Mouse (Mus musculus) thymus, postnatal 36 days (tissue): ENCODE data around the gene Neurl4.

Source experiments
- DNase-seq, 2 experiments: peaks; one replicate each; pipeline ENCODE4 v3.0.0; 2022; ENCODE audit warnings: mixed read lengths in 2 of 2

Gene Neurl4

GRCm38 (mm10) chr11:69881787-69882670, 18.8 kb upstream of the Neurl4 start:
- DNase-seq, result no peak

GRCm38 (mm10) chr11:69883066-69883465, 17.8 kb upstream of the Neurl4 start:
- DNase-seq, result peak; percentile 69 to 70

GRCm38 (mm10) chr11:69883527-69884151, 17.2 kb upstream of the Neurl4 start:
- DNase-seq, result no peak

GRCm38 (mm10) chr11:69884240-69884639, 16.6 kb upstream of the Neurl4 start:
- DNase-seq, result no peak

GRCm38 (mm10) chr11:69884663-69885062, 16.2 kb upstream of the Neurl4 start:
- DNase-seq, result no peak

GRCm38 (mm10) chr11:69886907-69887635, 13.8 kb upstream of the Neurl4 start:
- DNase-seq, result no peak

- DNase-seq, result no peak
Observed at GRCm38 (mm10) chr11:69891482-69891881, 9.4 kb upstream of the Neurl4 start.

GRCm38 (mm10) chr11:69894671-69895070, 6.2 kb upstream of the Neurl4 start:
- peak; percentile 88 to 92 for DNase-seq

GRCm38 (mm10) chr11:69895291-69895690, 5.6 kb upstream of the Neurl4 start, which contains the start of gene Acap1:
Acap1 (minus strand) TSS chr11:69895539.
- DNase-seq, result peak; percentile 76 to 82

GRCm38 (mm10) chr11:69899870-69900269, 1.0 kb upstream of the Neurl4 start:
- no peak for DNase-seq

- peak; percentile 92 to 97 for DNase-seq
Observed at GRCm38 (mm10) chr11:69901406-69901846, 554 bp downstream of the Neurl4 start.

- no peak for DNase-seq
Observed at GRCm38 (mm10) chr11:69901993-69902392, 1.1 kb downstream of the Neurl4 start.

GRCm38 (mm10) chr11:69902972-69903371, 2.1 kb downstream of the Neurl4 start:
- DNase-seq, result no peak

GRCm38 (mm10) chr11:69904311-69904710, 3.4 kb downstream of the Neurl4 start:
- DNase-seq, result no peak

GRCm38 (mm10) chr11:69908645-69909044, 7.8 kb downstream of the Neurl4 start:
- DNase-seq, result no peak

- no peak for DNase-seq
Observed at GRCm38 (mm10) chr11:69909174-69909573, 8.3 kb downstream of the Neurl4 start.

GRCm38 (mm10) chr11:69910177-69910576, 9.3 kb downstream of the Neurl4 start:
- DNase-seq, result no peak

- no peak for DNase-seq
Observed at GRCm38 (mm10) chr11:69910781-69911560, 10.1 kb downstream of the Neurl4 start.

- no peak for DNase-seq
Observed at GRCm38 (mm10) chr11:69911701-69912100, 10.8 kb downstream of the Neurl4 start.

- no peak for DNase-seq
Observed at GRCm38 (mm10) chr11:69912716-69913530, 12.1 kb downstream of the Neurl4 start.

- DNase-seq, result peak; percentile 89 to 90
Observed at GRCm38 (mm10) chr11:69913554-69914371, 12.9 kb downstream of the Neurl4 start, which contains the start of gene Gps2. Gps2 (plus strand) TSS chr11:69913888.
